Mouse (Mus musculus): ENCODE results near the gene Gm11214. TPM values are rescaled to one million over a fixed set of nuclear protein-coding genes. Genes with fewer than 3 reads are reported as not detected.
A peak's percentile ranks its signal among the peaks of the same experiment; 100 is the strongest.

Gene Gm11214
- total RNA-seq, 2 experiments from 2014 or later, result not detected

- DNase-seq, result no peak
Observed at GRCm38 (mm10) chr4:63659775-63660174, 3.4 kb downstream of the Gm11214 start.

- no peak for DNase-seq
Observed at GRCm38 (mm10) chr4:63659086-63659485, 4.1 kb downstream of the Gm11214 start.

GRCm38 (mm10) chr4:63654381-63654780 is 8.8 kb downstream of the Gm11214 start:
- no peak for DNase-seq

- DNase-seq, result no peak
Observed at GRCm38 (mm10) chr4:63643956-63644726, 19.0 kb downstream of the Gm11214 start.

GRCm38 (mm10) chr4:63639842-63640241 is 23.3 kb downstream of the Gm11214 start:
- no peak for DNase-seq

GRCm38 (mm10) chr4:63638603-63639002 is 24.6 kb downstream of the Gm11214 start:
- DNase-seq, result no peak

- no peak for DNase-seq
Observed at GRCm38 (mm10) chr4:63633181-63633580, 30.0 kb downstream of the Gm11214 start.

- no peak for DNase-seq
Observed at GRCm38 (mm10) chr4:63627111-63627510, 36.1 kb downstream of the Gm11214 start.

- no peak for DNase-seq
Observed at GRCm38 (mm10) chr4:63625563-63626080, 37.6 kb downstream of the Gm11214 start.

GRCm38 (mm10) chr4:63622378-63622835 is 40.8 kb downstream of the Gm11214 start, which contains the start of gene Tex48:
Gene Tex48, minus strand, starts transcription at chr4:63622428.
- DNase-seq, result peak; percentile 12

- no peak for DNase-seq
Observed at GRCm38 (mm10) chr4:63621861-63622260, 41.3 kb downstream of the Gm11214 start.

Other genes with a start within 250 kb of the Gm11214 start
- 1 to 10 TPM; 2.5 to 4.7 TPM for gene Whrn, start 167.4 kb downstream of the Gm11214 start, total RNA-seq (2021)
- 100 to 1,000 TPM; 279 to 306 TPM for gene Atp6v1g1, start 118.6 kb downstream of the Gm11214 start, total RNA-seq (2021)
- gene Tmem268, start 104.6 kb downstream of the Gm11214 start, total RNA-seq (2021), result 1 to 10 TPM; 7.9 to 8.8 TPM
- gene Gm11213, start 58.1 kb downstream of the Gm11214 start, total RNA-seq (2021), result not detected
- gene Tex48, start 41.0 kb downstream of the Gm11214 start, total RNA-seq (2021), result not detected
- under 1 TPM in 1 of 2 experiments, not detected in 1; 0.09 TPM for gene Tnfsf15, start 81.7 kb upstream of the Gm11214 start, total RNA-seq (2021)
- under 1 TPM in 1 of 2 experiments, not detected in 1; 0.07 TPM for gene Tnfsf8, start 198.0 kb upstream of the Gm11214 start, total RNA-seq (2021)

Measured in gastrocnemius, postnatal 10 days (tissue).